Mouse (Mus musculus) midbrain, embryonic 10.5 days (tissue): ENCODE data around the gene Armc5. TPM values are rescaled to one million over a fixed set of nuclear protein-coding genes. Genes with fewer than 3 reads are reported as not detected.

ENCODE experiments used
- DNase-seq: peaks from one replicate; pipeline ENCODE4 v3.0.0-alpha.2; 2017; ENCODE audit warnings: low spot score
- H3K27ac ChIP-seq: fragments of 300-500 bp; sonication (generic); replicated peaks from 2 replicates; pipeline ENCODE4 v1.5.1; 2016; ENCODE audit warnings: mild to moderate bottlenecking
- H3K27me3 ChIP-seq: fragments of 300-500 bp; sonication (generic); 2 replicates; pipeline ENCODE4 v1.6.1; 2016; ENCODE audit warnings: low read depth, mild to moderate bottlenecking; ENCODE audit not compliant: poor library complexity, severe bottlenecking
- H3K36me3 ChIP-seq: fragments of 300-500 bp; sonication (generic); 2 replicates; pipeline ENCODE4 v1.6.1; 2016; ENCODE audit warnings: mild to moderate bottlenecking, moderate library complexity
- H3K4me1 ChIP-seq: fragments of 300-500 bp; sonication (generic); 2 replicates; pipeline ENCODE4 v1.6.1; 2016
- H3K4me3 ChIP-seq: fragments of 300-500 bp; sonication (generic); 2 replicates; pipeline ENCODE4 v1.5.1; 2016; ENCODE audit warnings: mild to moderate bottlenecking, moderate library complexity
- H3K9me3 ChIP-seq: fragments of 300-500 bp; sonication (generic); replicated peaks from 2 replicates; pipeline ENCODE4 v1.6.1; 2016; ENCODE audit warnings: mild to moderate bottlenecking
- WGBS: fragments of 180-500 bp; shearing (Covaris S2); methylation state at CpG from one replicate; pipeline ENCODE4 v1.1.7; 2016; 5-methylcytosine and 5-hydroxymethylcytosine counted together
- polyA plus RNA-seq: library from polyadenylated mRNA; unstranded; fragments of >200 nt; fragmentation: Nextera tagmentation; extraction: Ambion mirVana; gene quantifications from 2 replicates; pipeline ENCODE4 v1.2.1, GENCODE M21; 2016

Gene Armc5
- polyA plus RNA-seq, 1 experiment from 2014 or later = 15.4 TPM

- 86% methylated on average over 10 of the region's 10 CpGs for WGBS
- no peaks in the 10 kb centered on the region for H3K9me3 ChIP-seq
- peak overlapping the region; percentile 14 for H3K4me3 ChIP-seq
- H3K36me3 ChIP-seq = peaks cover 15% of the 10 kb centered on the region
- H3K27ac ChIP-seq = no peak overlapping the region
- peaks cover 58% of the 10 kb centered on the region for H3K4me1 ChIP-seq
- no peak for DNase-seq
- peaks cover 75% of the 10 kb centered on the region for H3K27me3 ChIP-seq
Measured at GRCm38 (mm10) chr7:128248081-128249042, 11.2 kb downstream of the Armc5 start.

GRCm38 (mm10) chr7:128249998-128250397 lies 12.9 kb downstream of the Armc5 start:
- WGBS = 88% methylated on average over 5 of the region's 5 CpGs
- Histone ChIP-seq H3K36me3 (peaks cover 3% of the 10 kb centered on the region), H3K9me3 (no peaks in the 10 kb centered on the region), H3K4me1 (peaks cover 44% of the 10 kb centered on the region), H3K4me3 (no peak overlapping the region), H3K27ac (no peak overlapping the region), H3K27me3 (peaks cover 77% of the 10 kb centered on the region)
- DNase-seq = no peak

- H3K27ac ChIP-seq = peak overlapping the region; percentile 65
- DNase-seq = no peak
- H3K4me1 ChIP-seq = peaks cover 31% of the 10 kb centered on the region
- no peaks in the 10 kb centered on the region for H3K36me3 ChIP-seq
- WGBS = 57% methylated on average over 12 of the region's 12 CpGs
- H3K27me3 ChIP-seq = peaks cover 65% of the 10 kb centered on the region
- peak overlapping the region; percentile 51 for H3K4me3 ChIP-seq
- no peaks in the 10 kb centered on the region for H3K9me3 ChIP-seq
Measured at GRCm38 (mm10) chr7:128251946-128252345, 14.8 kb downstream of the Armc5 start.

GRCm38 (mm10) chr7:128252609-128253008 lies 15.5 kb downstream of the Armc5 start:
- H3K4me3 ChIP-seq = peak overlapping the region; percentile 51
- H3K36me3 ChIP-seq = no peaks in the 10 kb centered on the region
- 17% methylated on average over 24 of the region's 24 CpGs for WGBS
- peaks cover 25% of the 10 kb centered on the region for H3K4me1 ChIP-seq
- peaks cover 65% of the 10 kb centered on the region for H3K27me3 ChIP-seq
- no peaks in the 10 kb centered on the region for H3K9me3 ChIP-seq
- peak; percentile 56 for DNase-seq
- H3K27ac ChIP-seq = peak overlapping the region; percentile 65

- Histone ChIP-seq H3K4me3 (no peak overlapping the region), H3K27ac (no peak overlapping the region), H3K9me3 (no peaks in the 10 kb centered on the region), H3K36me3 (no peaks in the 10 kb centered on the region), H3K4me1 (peaks cover 16% of the 10 kb centered on the region), H3K27me3 (peaks cover 49% of the 10 kb centered on the region)
- no peak for DNase-seq
- 58% methylated on average over 2 of the region's 2 CpGs for WGBS
Measured at GRCm38 (mm10) chr7:128254978-128255377, 17.8 kb downstream of the Armc5 start.

GRCm38 (mm10) chr7:128255757-128256156 lies 18.6 kb downstream of the Armc5 start:
- no peak overlapping the region for H3K4me3 ChIP-seq
- peaks cover 42% of the 10 kb centered on the region for H3K27me3 ChIP-seq
- H3K27ac ChIP-seq = no peak overlapping the region
- H3K36me3 ChIP-seq = no peaks in the 10 kb centered on the region
- H3K9me3 ChIP-seq = no peaks in the 10 kb centered on the region
- peaks cover 16% of the 10 kb centered on the region for H3K4me1 ChIP-seq
- no peak for DNase-seq
- WGBS = 87% methylated on average over 5 of the region's 5 CpGs

GRCm38 (mm10) chr7:128256783-128257334 lies 19.7 kb downstream of the Armc5 start:
- no peak overlapping the region for H3K4me3 ChIP-seq
- no peak for DNase-seq
- H3K9me3 ChIP-seq = no peaks in the 10 kb centered on the region
- WGBS = 61% methylated on average over 5 of the region's 5 CpGs
- H3K4me1 ChIP-seq = peaks cover 14% of the 10 kb centered on the region
- no peaks in the 10 kb centered on the region for H3K36me3 ChIP-seq
- H3K27me3 ChIP-seq = peaks cover 31% of the 10 kb centered on the region
- no peak overlapping the region for H3K27ac ChIP-seq

GRCm38 (mm10) chr7:128265411-128265810 lies 28.3 kb downstream of the Armc5 start, which contains the start of gene Slc5a2:
Gene Slc5a2 (plus strand): TSS chr7:128265657.
- no peak for DNase-seq
- 85% methylated on average over 6 of the region's 6 CpGs for WGBS
- H3K27me3 ChIP-seq = no peaks in the 10 kb centered on the region
- no peak within 1 kb of the TSS for H3K27ac ChIP-seq
- H3K9me3 ChIP-seq = no peaks in the 10 kb centered on the region
- peaks cover 2% of the 10 kb centered on the region; the same call in 1 of the 2 replicates for H3K4me1 ChIP-seq
- peaks cover 3% of the 10 kb centered on the region; the same call in 1 of the 2 replicates for H3K36me3 ChIP-seq
- no peak within 1 kb of the TSS for H3K4me3 ChIP-seq

GRCm38 (mm10) chr7:128266056-128266455 lies 28.9 kb downstream of the Armc5 start:
- no peak for DNase-seq
- Histone ChIP-seq H3K27me3 (no peaks in the 10 kb centered on the region), H3K27ac (no peak overlapping the region), H3K9me3 (no peaks in the 10 kb centered on the region), H3K36me3 (peaks cover 10% of the 10 kb centered on the region), H3K4me3 (no peak overlapping the region), H3K4me1 (peaks cover 6% of the 10 kb centered on the region; the same call in 1 of the 2 replicates)
- 83% methylated on average over 5 of the region's 5 CpGs for WGBS

GRCm38 (mm10) chr7:128267391-128267790 lies 30.2 kb downstream of the Armc5 start:
- no peaks in the 10 kb centered on the region; the same call in 1 of the 2 replicates for H3K27me3 ChIP-seq
- DNase-seq = no peak
- no peaks in the 10 kb centered on the region for H3K9me3 ChIP-seq
- WGBS = 69% methylated on average over 13 of the region's 13 CpGs
- H3K27ac ChIP-seq = no peak overlapping the region
- H3K4me3 ChIP-seq = no peak overlapping the region
- peaks cover 23% of the 10 kb centered on the region for H3K36me3 ChIP-seq
- peaks cover 6% of the 10 kb centered on the region; the same call in 1 of the 2 replicates for H3K4me1 ChIP-seq

- no peaks in the 10 kb centered on the region for H3K9me3 ChIP-seq
- no peak overlapping the region for H3K4me3 ChIP-seq
- DNase-seq = no peak
- no peak overlapping the region for H3K27ac ChIP-seq
- no peaks in the 10 kb centered on the region; the same call in 1 of the 2 replicates for H3K27me3 ChIP-seq
- H3K36me3 ChIP-seq = peaks cover 27% of the 10 kb centered on the region
- WGBS = 96% methylated on average over 7 of the region's 7 CpGs
- peaks cover 6% of the 10 kb centered on the region; the same call in 1 of the 2 replicates for H3K4me1 ChIP-seq
Measured at GRCm38 (mm10) chr7:128267813-128268212, 30.7 kb downstream of the Armc5 start.

GRCm38 (mm10) chr7:128270431-128270850 lies 33.3 kb downstream of the Armc5 start:
- no peak for DNase-seq
- H3K36me3 ChIP-seq = peaks cover 53% of the 10 kb centered on the region
- no peaks in the 10 kb centered on the region for H3K9me3 ChIP-seq
- peaks cover 6% of the 10 kb centered on the region; the same call in 1 of the 2 replicates for H3K4me1 ChIP-seq
- peaks cover 9% of the 10 kb centered on the region for H3K27me3 ChIP-seq
- H3K27ac ChIP-seq = peak overlapping the region; percentile 42; the same call in 1 of the 2 replicates
- WGBS = 58% methylated on average over 13 of the region's 13 CpGs
- H3K4me3 ChIP-seq = no peak overlapping the region
